Mouse (Mus musculus): ENCODE measurements at regions not wholly inside any gene's neighbourhood (a gene's known extent, or its start where the extent isn't known, plus 50 kb on each side); places are given as distances from the start of the nearest gene placed in this dataset.

GRCm38 (mm10) chr16:91156506-91156905, 61.6 kb upstream of the 4932438H23Rik start:
- Histone ChIP-seq H3K36me3 (no peaks in the 10 kb centered on the region), H3K4me1 (replicated peaks) (no peaks in the 10 kb centered on the region), H3K4me2 (no peak overlapping the region), H3K27me3 (replicated peaks) (0 out of 2 replicates have a peak, but pooled peaks cover 2% of the 10 kb centered on the region), H3K27ac (ENCODE audit: poor library complexity, severe bottlenecking) (no peak overlapping the region), H3K9ac (no peak overlapping the region), H3K4me3 (no peak overlapping the region), H3K9me3 (replicated peaks) (peaks cover 4% of the 10 kb centered on the region)
- 35% methylated on average over 15 of the region's 15 CpGs for WGBS
- ATAC-seq (ENCODE audit: insufficient number of reproducible peaks, low FRiP score), result no peak

GRCm38 (mm10) chr16:91160679-91161078, 64.6 kb upstream of the Olig2 start:
- Histone ChIP-seq H3K27ac (ENCODE audit: poor library complexity, severe bottlenecking) (no peak overlapping the region), H3K9ac (no peak overlapping the region), H3K9me3 (replicated peaks) (no peaks in the 10 kb centered on the region), H3K36me3 (no peaks in the 10 kb centered on the region), H3K4me1 (replicated peaks) (no peaks in the 10 kb centered on the region), H3K4me3 (no peak overlapping the region), H3K4me2 (no peak overlapping the region), H3K27me3 (replicated peaks) (peaks cover 14% of the 10 kb centered on the region; the same call in 1 of the 2 replicates)
- 13% methylated on average over 8 of the region's 8 CpGs for WGBS
- ATAC-seq (ENCODE audit: insufficient number of reproducible peaks, low FRiP score), result no peak

GRCm38 (mm10) chr16:91161616-91162015, 63.6 kb upstream of the Olig2 start:
- no peak overlapping the region for H3K4me2 ChIP-seq
- H3K4me3 ChIP-seq, result no peak overlapping the region
- no peaks in the 10 kb centered on the region for H3K4me1 ChIP-seq (replicated peaks)
- WGBS, result 72% methylated on average over 6 of the region's 6 CpGs
- peaks cover 14% of the 10 kb centered on the region; the same call in 1 of the 2 replicates for H3K27me3 ChIP-seq (replicated peaks)
- H3K27ac ChIP-seq (ENCODE audit: poor library complexity, severe bottlenecking), result no peak overlapping the region
- no peak overlapping the region for H3K9ac ChIP-seq
- no peaks in the 10 kb centered on the region for H3K9me3 ChIP-seq (replicated peaks)
- H3K36me3 ChIP-seq, result no peaks in the 10 kb centered on the region
- no peak for ATAC-seq (ENCODE audit: insufficient number of reproducible peaks, low FRiP score)

GRCm38 (mm10) chr16:91162381-91162780, 62.9 kb upstream of the Olig2 start:
- Histone ChIP-seq H3K36me3 (no peaks in the 10 kb centered on the region), H3K9ac (no peak overlapping the region), H3K9me3 (replicated peaks) (no peaks in the 10 kb centered on the region), H3K27ac (ENCODE audit: poor library complexity, severe bottlenecking) (no peak overlapping the region), H3K4me3 (no peak overlapping the region), H3K27me3 (replicated peaks) (peaks cover 14% of the 10 kb centered on the region; the same call in 1 of the 2 replicates), H3K4me2 (no peak overlapping the region), H3K4me1 (replicated peaks) (no peaks in the 10 kb centered on the region)
- 81% methylated on average over 6 of the region's 6 CpGs for WGBS
- ATAC-seq (ENCODE audit: insufficient number of reproducible peaks, low FRiP score), result no peak

- no peaks in the 10 kb centered on the region for H3K9me3 ChIP-seq (replicated peaks)
- H3K27me3 ChIP-seq (replicated peaks), result peaks cover 18% of the 10 kb centered on the region
- H3K36me3 ChIP-seq, result no peaks in the 10 kb centered on the region
- H3K27ac ChIP-seq (ENCODE audit: poor library complexity, severe bottlenecking), result no peak overlapping the region
- WGBS, result 80% methylated on average over 4 of the region's 4 CpGs
- ATAC-seq (ENCODE audit: insufficient number of reproducible peaks, low FRiP score), result no peak
- H3K9ac ChIP-seq, result no peak overlapping the region
- H3K4me3 ChIP-seq, result no peak overlapping the region
- peaks cover 13% of the 10 kb centered on the region for H3K4me1 ChIP-seq (replicated peaks)
- H3K4me2 ChIP-seq, result no peak overlapping the region
These were observed 59.4 kb upstream of the Olig2 start for GRCm38 (mm10) chr16:91165906-91166305.

GRCm38 (mm10) chr16:91166866-91167265, 58.4 kb upstream of the Olig2 start:
- peaks cover 12% of the 10 kb centered on the region for H3K27me3 ChIP-seq (replicated peaks)
- H3K36me3 ChIP-seq, result no peaks in the 10 kb centered on the region
- no peak overlapping the region for H3K27ac ChIP-seq (ENCODE audit: poor library complexity, severe bottlenecking)
- H3K4me1 ChIP-seq (replicated peaks), result peaks cover 13% of the 10 kb centered on the region
- H3K4me2 ChIP-seq, result no peak overlapping the region
- no peaks in the 10 kb centered on the region for H3K9me3 ChIP-seq (replicated peaks)
- ATAC-seq (ENCODE audit: insufficient number of reproducible peaks, low FRiP score), result no peak
- H3K9ac ChIP-seq, result no peak overlapping the region
- no peak overlapping the region for H3K4me3 ChIP-seq

- Histone ChIP-seq H3K4me3 (no peak overlapping the region), H3K36me3 (no peaks in the 10 kb centered on the region), H3K4me2 (no peak overlapping the region), H3K4me1 (replicated peaks) (peaks cover 13% of the 10 kb centered on the region), H3K27ac (ENCODE audit: poor library complexity, severe bottlenecking) (no peak overlapping the region), H3K27me3 (replicated peaks) (peaks cover 4% of the 10 kb centered on the region), H3K9ac (no peak overlapping the region), H3K9me3 (replicated peaks) (no peaks in the 10 kb centered on the region)
- 47% methylated on average over 7 of the region's 7 CpGs for WGBS
- no peak for ATAC-seq (ENCODE audit: insufficient number of reproducible peaks, low FRiP score)
These were observed 56.9 kb upstream of the Olig2 start for GRCm38 (mm10) chr16:91168398-91168797.

- Histone ChIP-seq H3K27ac (ENCODE audit: poor library complexity, severe bottlenecking) (no peak overlapping the region), H3K9ac (peak overlapping the region; percentile 24; the same call in 1 of the 2 replicates), H3K4me2 (peak overlapping the region; percentile 77), H3K27me3 (replicated peaks) (peaks cover 4% of the 10 kb centered on the region), H3K4me3 (peak overlapping the region; percentile 39), H3K36me3 (no peaks in the 10 kb centered on the region), H3K9me3 (replicated peaks) (no peaks in the 10 kb centered on the region), H3K4me1 (replicated peaks) (peaks cover 20% of the 10 kb centered on the region)
- peak; percentile 59; the same call in 1 of the 2 replicates for ATAC-seq (ENCODE audit: insufficient number of reproducible peaks, low FRiP score)
- WGBS, result under 1% methylated on average over 16 of the region's 16 CpGs
These were observed 55.4 kb upstream of the Olig2 start for GRCm38 (mm10) chr16:91169829-91170228.

GRCm38 (mm10) chr16:91171911-91172440, 53.3 kb upstream of the Olig2 start:
- H3K27ac ChIP-seq (ENCODE audit: poor library complexity, severe bottlenecking), result no peak overlapping the region
- H3K9ac ChIP-seq, result no peak overlapping the region
- 82% methylated on average over 14 of the region's 14 CpGs for WGBS
- peaks cover 4% of the 10 kb centered on the region; the same call in 1 of the 2 replicates for H3K27me3 ChIP-seq (replicated peaks)
- no peak overlapping the region for H3K4me3 ChIP-seq
- no peaks in the 10 kb centered on the region for H3K9me3 ChIP-seq (replicated peaks)
- no peaks in the 10 kb centered on the region for H3K36me3 ChIP-seq
- H3K4me1 ChIP-seq (replicated peaks), result peaks cover 20% of the 10 kb centered on the region
- no peak overlapping the region for H3K4me2 ChIP-seq
- no peak for ATAC-seq (ENCODE audit: insufficient number of reproducible peaks, low FRiP score)

GRCm38 (mm10) chr16:91172510-91172909, 52.7 kb upstream of the Olig2 start:
- no peak overlapping the region for H3K9ac ChIP-seq
- no peak for ATAC-seq (ENCODE audit: insufficient number of reproducible peaks, low FRiP score)
- no peaks in the 10 kb centered on the region for H3K36me3 ChIP-seq
- peaks cover 20% of the 10 kb centered on the region for H3K4me1 ChIP-seq (replicated peaks)
- no peak overlapping the region for H3K27ac ChIP-seq (ENCODE audit: poor library complexity, severe bottlenecking)
- H3K9me3 ChIP-seq (replicated peaks), result no peaks in the 10 kb centered on the region
- H3K4me3 ChIP-seq, result no peak overlapping the region
- H3K27me3 ChIP-seq (replicated peaks), result peaks cover 4% of the 10 kb centered on the region; the same call in 1 of the 2 replicates
- 83% methylated on average over 9 of the region's 9 CpGs for WGBS
- no peak overlapping the region for H3K4me2 ChIP-seq

- WGBS, result 83% methylated on average over 15 of the region's 15 CpGs
- peaks cover 20% of the 10 kb centered on the region for H3K4me1 ChIP-seq (replicated peaks)
- no peaks in the 10 kb centered on the region for H3K9me3 ChIP-seq (replicated peaks)
- no peak overlapping the region for H3K4me3 ChIP-seq
- H3K9ac ChIP-seq, result no peak overlapping the region
- H3K4me2 ChIP-seq, result no peak overlapping the region
- peaks cover 3% of the 10 kb centered on the region; the same call in 1 of the 2 replicates for H3K27me3 ChIP-seq (replicated peaks)
- H3K36me3 ChIP-seq, result no peaks in the 10 kb centered on the region
- H3K27ac ChIP-seq (ENCODE audit: poor library complexity, severe bottlenecking), result no peak overlapping the region
- ATAC-seq (ENCODE audit: insufficient number of reproducible peaks, low FRiP score), result no peak
These were observed 52.0 kb upstream of the Olig2 start for GRCm38 (mm10) chr16:91173241-91173640.

- peaks cover 20% of the 10 kb centered on the region for H3K4me1 ChIP-seq (replicated peaks)
- H3K27me3 ChIP-seq (replicated peaks), result no peaks in the 10 kb centered on the region
- no peaks in the 10 kb centered on the region for H3K36me3 ChIP-seq
- 44% methylated on average over 3 of the region's 3 CpGs for WGBS
- H3K9me3 ChIP-seq (replicated peaks), result no peaks in the 10 kb centered on the region
- no peak overlapping the region for H3K9ac ChIP-seq
- no peak for ATAC-seq (ENCODE audit: insufficient number of reproducible peaks, low FRiP score)
- no peak overlapping the region for H3K27ac ChIP-seq (ENCODE audit: poor library complexity, severe bottlenecking)
- no peak overlapping the region for H3K4me2 ChIP-seq
- no peak overlapping the region for H3K4me3 ChIP-seq
These were observed 51.4 kb upstream of the Olig2 start for GRCm38 (mm10) chr16:91173870-91174278.

All from heart, embryonic 12.5 days (tissue).